Mouse (Mus musculus) intestine, embryonic 14.5 days (tissue): ENCODE measurements around the gene Ccdc85a. TPM values are rescaled to one million over a fixed set of nuclear protein-coding genes. Genes with fewer than 3 reads are reported as not detected.
"Not testable (repeated sequence)": the region's sequence is repeated elsewhere in the genome, so short reads cannot be mapped to it uniquely, and the experiment has no call there.

Experiments used
- ATAC-seq: fragments of 200-750 bp; cut with Nextera tagmentation; replicated peaks from 2 replicates; pipeline ENCODE4 v1.8.0; 2017; ENCODE audit warnings: low read depth, moderate number of reproducible peaks, moderate TSS enrichment, moderate library complexity; ENCODE audit not compliant: low FRiP score, low TSS enrichment
- DNase-seq: peaks from one replicate; pipeline ENCODE4 v3.0.0-alpha.2; 2018; ENCODE audit warnings: low spot score
- H3K27ac ChIP-seq: fragments of 300-500 bp; sonication (generic); 2 replicates; pipeline ENCODE4 v1.5.1; 2014; ENCODE audit warnings: low read depth, mild to moderate bottlenecking, control low read depth
- H3K27me3 ChIP-seq: fragments of 300-500 bp; sonication (generic); replicated peaks from 2 replicates; pipeline ENCODE4 v1.6.1; 2014; ENCODE audit warnings: low read length, control low read depth; ENCODE audit not compliant: control insufficient read depth, insufficient read depth
- H3K36me3 ChIP-seq: fragments of 300-500 bp; sonication (generic); 2 replicates; pipeline ENCODE4 v1.6.1; 2014; ENCODE audit warnings: low read length, control low read depth; ENCODE audit not compliant: control insufficient read depth, insufficient read depth
- H3K4me1 ChIP-seq: fragments of 300-500 bp; sonication (generic); replicated peaks from 2 replicates; pipeline ENCODE4 v1.6.1; 2014; ENCODE audit warnings: low read length, control low read depth, mixed read lengths; ENCODE audit not compliant: control insufficient read depth, insufficient read depth
- H3K4me2 ChIP-seq: fragments of 300-500 bp; sonication (generic); 2 replicates; pipeline ENCODE4 v1.6.1; 2014; ENCODE audit warnings: low read length
- H3K4me3 ChIP-seq: fragments of 300-500 bp; sonication (generic); 2 replicates; pipeline ENCODE4 v1.5.1; 2014; ENCODE audit warnings: low read depth, low read length, control low read depth, mixed read lengths
- H3K9ac ChIP-seq: fragments of 300-500 bp; sonication (generic); 2 replicates; pipeline ENCODE4 v1.6.1; 2014; ENCODE audit warnings: mild to moderate bottlenecking, low read length
- H3K9me3 ChIP-seq: fragments of 300-500 bp; sonication (generic); 2 replicates; pipeline ENCODE4 v1.6.1; 2016; ENCODE audit warnings: low read length, control low read depth; ENCODE audit not compliant: control insufficient read depth
- WGBS: fragments of 180-500 bp; shearing (Covaris S2); extraction: QIAGEN DNeasy Blood & Tissue Kit; methylation state at CpG from one replicate; pipeline ENCODE4 v1.1.7; 2014; 5-methylcytosine and 5-hydroxymethylcytosine counted together
- polyA plus RNA-seq: library from polyadenylated mRNA; unstranded; fragments of >200 nt; fragmentation: Nextera tagmentation; extraction: Ambion mirVana; gene quantifications from 2 replicates; pipeline ENCODE4 v1.2.1, GENCODE M21; 2014

Ccdc85a gene
- polyA plus RNA-seq, 1 experiment from 2014 or later = 3.4 TPM

- WGBS = 93% methylated on average over 1 of the region's 1 CpGs
- no peak for DNase-seq
- Histone ChIP-seq H3K36me3 (no peaks in the 10 kb centered on the region), H3K4me1 (no peaks in the 10 kb centered on the region), H3K9me3 (no peaks in the 10 kb centered on the region), H3K27me3 (no peaks in the 10 kb centered on the region), H3K27ac (no peak overlapping the region), H3K4me2 (no peak overlapping the region), H3K4me3 (no peak overlapping the region), H3K9ac (no peak overlapping the region)
- no peak for ATAC-seq
These were observed 107.0 kb downstream of the Ccdc85a start for GRCm38 (mm10) chr11:28477088-28477487.

- DNase-seq (no peak), ATAC-seq (no peak)
- Histone ChIP-seq H3K4me2 (no peak overlapping the region), H3K9me3 (no peaks in the 10 kb centered on the region), H3K9ac (no peak overlapping the region), H3K36me3 (no peaks in the 10 kb centered on the region), H3K4me1 (no peaks in the 10 kb centered on the region), H3K27me3 (no peaks in the 10 kb centered on the region), H3K4me3 (no peak overlapping the region), H3K27ac (no peak overlapping the region)
These were observed 118.4 kb downstream of the Ccdc85a start for GRCm38 (mm10) chr11:28465726-28466125.

- Histone ChIP-seq H3K9me3 (no peaks in the 10 kb centered on the region), H3K4me3 (no peak overlapping the region), H3K36me3 (no peaks in the 10 kb centered on the region), H3K27ac (no peak overlapping the region), H3K9ac (no peak overlapping the region), H3K4me1 (no peaks in the 10 kb centered on the region), H3K4me2 (no peak overlapping the region), H3K27me3 (no peaks in the 10 kb centered on the region)
- ATAC-seq (no peak), DNase-seq (no peak)
- 76% methylated on average over 1 of the region's 1 CpGs for WGBS
These were observed 119.2 kb downstream of the Ccdc85a start for GRCm38 (mm10) chr11:28464926-28465325.

GRCm38 (mm10) chr11:28459165-28459564 is 125.0 kb downstream of the Ccdc85a start:
- no peak overlapping the region for H3K4me3 ChIP-seq
- H3K27ac ChIP-seq = no peak overlapping the region
- no peak overlapping the region for H3K9ac ChIP-seq
- no peak for DNase-seq
- H3K4me1 ChIP-seq = no peaks in the 10 kb centered on the region
- H3K4me2 ChIP-seq = no peak overlapping the region
- H3K36me3 ChIP-seq = no peaks in the 10 kb centered on the region
- ATAC-seq = no peak
- H3K27me3 ChIP-seq = no peaks in the 10 kb centered on the region
- no peaks in the 10 kb centered on the region for H3K9me3 ChIP-seq
- WGBS = 83% methylated on average over 1 of the region's 1 CpGs

- Histone ChIP-seq H3K36me3 (no peaks in the 10 kb centered on the region), H3K9ac (no peak overlapping the region), H3K27ac (no peak overlapping the region), H3K4me2 (no peak overlapping the region), H3K4me3 (no peak overlapping the region), H3K27me3 (no peaks in the 10 kb centered on the region), H3K4me1 (no peaks in the 10 kb centered on the region), H3K9me3 (no peaks in the 10 kb centered on the region)
- DNase-seq (no peak), ATAC-seq (no peak)
These were observed 144.2 kb downstream of the Ccdc85a start for GRCm38 (mm10) chr11:28439877-28440276.

- Histone ChIP-seq H3K9me3 (no peaks in the 10 kb centered on the region), H3K4me1 (no peaks in the 10 kb centered on the region), H3K27ac (no peak overlapping the region), H3K4me2 (no peak overlapping the region), H3K4me3 (no peak overlapping the region), H3K27me3 (no peaks in the 10 kb centered on the region), H3K9ac (no peak overlapping the region), H3K36me3 (no peaks in the 10 kb centered on the region)
- DNase-seq (no peak), ATAC-seq (no peak)
- WGBS = 92% methylated on average over 2 of the region's 2 CpGs
These were observed 161.5 kb downstream of the Ccdc85a start for GRCm38 (mm10) chr11:28422451-28423231.

- no peaks in the 10 kb centered on the region for H3K9me3 ChIP-seq
- no peak for DNase-seq
- no peak overlapping the region for H3K4me2 ChIP-seq
- WGBS = 63% methylated on average over 2 of the region's 2 CpGs
- H3K27me3 ChIP-seq = no peaks in the 10 kb centered on the region
- no peak for ATAC-seq
- H3K9ac ChIP-seq = no peak overlapping the region
- H3K36me3 ChIP-seq = no peaks in the 10 kb centered on the region
- no peak overlapping the region for H3K4me3 ChIP-seq
- H3K4me1 ChIP-seq = no peaks in the 10 kb centered on the region
- no peak overlapping the region for H3K27ac ChIP-seq
These were observed 168.3 kb downstream of the Ccdc85a start for GRCm38 (mm10) chr11:28415841-28416240.

GRCm38 (mm10) chr11:28409880-28410279 is 174.2 kb downstream of the Ccdc85a start:
- not testable (repeated sequence) for ATAC-seq, H3K4me3 ChIP-seq, H3K27ac ChIP-seq, H3K27me3 ChIP-seq, DNase-seq, H3K9ac ChIP-seq, H3K4me1 ChIP-seq, H3K4me2 ChIP-seq, H3K9me3 ChIP-seq, H3K36me3 ChIP-seq
- 80% methylated on average over 2 of the region's 2 CpGs for WGBS

- Histone ChIP-seq H3K9me3 (no peaks in the 10 kb centered on the region), H3K4me2 (no peak overlapping the region), H3K27me3 (no peaks in the 10 kb centered on the region), H3K4me1 (no peaks in the 10 kb centered on the region), H3K4me3 (no peak overlapping the region), H3K36me3 (no peaks in the 10 kb centered on the region), H3K27ac (no peak overlapping the region), H3K9ac (no peak overlapping the region)
- 49% methylated on average over 1 of the region's 1 CpGs for WGBS
- ATAC-seq (no peak), DNase-seq (no peak)
These were observed 187.0 kb downstream of the Ccdc85a start for GRCm38 (mm10) chr11:28397166-28397565.
